Mouse (Mus musculus): Measurements from ENCODE around the gene Vrk3. TPM values are rescaled to one million over a fixed set of nuclear protein-coding genes. Genes with fewer than 3 reads are reported as not detected.

Gene Vrk3
- polyA plus RNA-seq, 1 experiment: 93.7 TPM

GRCm38 (mm10) chr7:44826771-44827170, 78.6 kb downstream of the Vrk3 start:
- TF ChIP-seq CTCF (conservative IDR thresholded peaks at IDR 0.05; ENCODE audit: insufficient read depth, insufficient read length, low read depth, low read length) (no peak), POLR2A (IDR thresholded peaks at IDR 0.05; ENCODE audit: low read depth, low read length) (no peak)
- no peaks in the 10 kb centered on the region for H3K4me1 ChIP-seq (ENCODE audit: control insufficient read depth, insufficient read depth, low read length)
- DNase-seq: no peak
- no peak overlapping the region for H3K4me3 ChIP-seq (ENCODE audit: insufficient read depth, low read depth, low read length)
- WGBS: 54% methylated on average over 3 of the region's 3 CpGs
- no peak overlapping the region for H3K27ac ChIP-seq (ENCODE audit: insufficient read depth, low read depth, low read length)
- 0 out of 2 replicates have a peak, but pooled peaks cover 2% of the 10 kb centered on the region for H3K36me3 ChIP-seq (ENCODE audit: control insufficient read depth, insufficient read depth, low read length)
- no peaks in the 10 kb centered on the region for H3K27me3 ChIP-seq (replicated peaks; ENCODE audit: control insufficient read depth, insufficient read depth, low read length)

Other genes starting within 250 kb of the Vrk3 start
- 0.12 and 6.4 TPM in 2 replicates for gene Mybpc2, start 223.8 kb upstream of the Vrk3 start, polyA plus RNA-seq (2012; rRNA removed)
- 0.88 and 8.3 TPM in 2 replicates for gene Spib, start 216.3 kb upstream of the Vrk3 start, polyA plus RNA-seq (2012; rRNA removed)
- gene Pold1, start 199.6 kb upstream of the Vrk3 start, polyA plus RNA-seq (2012; rRNA removed): 12.7 and 14.2 TPM in 2 replicates
- 136 and 159 TPM in 2 replicates for gene Nr1h2, start 194.5 kb upstream of the Vrk3 start, polyA plus RNA-seq (2012; rRNA removed)
- gene Napsa, start 176.0 kb upstream of the Vrk3 start, polyA plus RNA-seq (2012; rRNA removed): 4,402 and 6,941 TPM in 2 replicates
- gene Kcnc3, start 157.7 kb upstream of the Vrk3 start, polyA plus RNA-seq (2012; rRNA removed): 19.1 and 20.6 TPM in 2 replicates
- 8.5 and 12.4 TPM in 2 replicates for gene Myh14, start 77.6 kb upstream of the Vrk3 start, polyA plus RNA-seq (2012; rRNA removed)
- not detected in 2 replicates for gene Izumo2, start 39.7 kb upstream of the Vrk3 start, polyA plus RNA-seq (2012; rRNA removed)
- 0.04 and 0.09 TPM in 2 replicates for gene Zfp473, start 2.6 kb downstream of the Vrk3 start, polyA plus RNA-seq (2012; rRNA removed)
- 32.6 and 35.9 TPM in 2 replicates for gene Nup62, start 67.7 kb downstream of the Vrk3 start, polyA plus RNA-seq (2012; rRNA removed)
- 1.5 and 9.7 TPM in 2 replicates for gene Il4i1, start 68.0 kb downstream of the Vrk3 start, polyA plus RNA-seq (2012; rRNA removed)
- gene Atf5, start 68.2 kb downstream of the Vrk3 start, polyA plus RNA-seq (2012; rRNA removed): 42.1 and 57.2 TPM in 2 replicates
- gene Akt1s1, start 100.6 kb downstream of the Vrk3 start, polyA plus RNA-seq (2012; rRNA removed): 90.6 and 121 TPM in 2 replicates
- gene Tbc1d17, start 100.7 kb downstream of the Vrk3 start, polyA plus RNA-seq (2012; rRNA removed): 100 and 114 TPM in 2 replicates
- 44.9 and 53.4 TPM in 2 replicates for gene Pnkp, start 108.7 kb downstream of the Vrk3 start, polyA plus RNA-seq (2012; rRNA removed)
- 212 and 221 TPM in 2 replicates for gene Ptov1, start 121.4 kb downstream of the Vrk3 start, polyA plus RNA-seq (2012; rRNA removed)
- 164 and 181 TPM in 2 replicates for gene Med25, start 144.3 kb downstream of the Vrk3 start, polyA plus RNA-seq (2012; rRNA removed)
- 59.2 and 70.9 TPM in 2 replicates for gene Fuz, start 147.7 kb downstream of the Vrk3 start, polyA plus RNA-seq (2012; rRNA removed)
- 58.0 and 70.6 TPM in 2 replicates for gene Ap2a1, start 181.1 kb downstream of the Vrk3 start, polyA plus RNA-seq (2012; rRNA removed)
- gene Tsks, start 194.8 kb downstream of the Vrk3 start, polyA plus RNA-seq (2012; rRNA removed): 0.11 and 0.65 TPM in 2 replicates
- 5.6 and 8.5 TPM in 2 replicates for gene Cpt1c, start 226.4 kb downstream of the Vrk3 start, polyA plus RNA-seq (2012; rRNA removed)
- gene Prmt1, start 238.2 kb downstream of the Vrk3 start, polyA plus RNA-seq (2012; rRNA removed): 89.9 and 95.4 TPM in 2 replicates
- 105 and 107 TPM in 2 replicates for gene Irf3, start 249.2 kb downstream of the Vrk3 start, polyA plus RNA-seq (2012; rRNA removed)